Mouse (Mus musculus): Measurements from ENCODE around the gene D130043K22Rik. TPM values are rescaled to one million over a fixed set of nuclear protein-coding genes. Genes with fewer than 3 reads are reported as not detected.

D130043K22Rik gene
- polyA plus RNA-seq, 1 experiment from 2014 or later: 0.11 TPM

DNA sequence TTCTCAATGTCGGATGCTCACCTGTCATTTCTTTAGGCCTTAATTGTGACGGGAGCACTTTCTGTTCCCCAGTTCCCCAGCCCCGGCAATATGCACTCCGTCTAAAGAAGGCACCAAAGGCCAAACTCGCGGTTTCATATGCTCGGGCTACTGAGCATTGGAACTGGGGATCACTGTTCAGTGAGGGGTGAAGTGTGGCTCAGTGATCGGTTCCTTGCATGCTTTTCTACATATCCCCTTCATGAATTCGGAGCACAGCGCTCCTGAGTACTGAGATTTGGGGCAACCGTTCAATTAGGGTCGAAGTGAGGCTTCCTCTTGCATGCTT lies 92.9 kb downstream of the D130043K22Rik start:
- WGBS (ENCODE audit: insufficient replicate concordance): 16% methylated on average over 12 of the region's 12 CpGs
- H3K27ac ChIP-seq: no peak overlapping the region
- H3K36me3 ChIP-seq: no peaks in the 10 kb centered on the region
- no peak overlapping the region for H3K9ac ChIP-seq
- H3K4me3 ChIP-seq: peak overlapping the region; percentile 68
- peak; percentile 13; the same call in 1 of the 2 replicates for ATAC-seq
- H3K4me1 ChIP-seq: peaks cover 9% of the 10 kb centered on the region; the same call in 1 of the 2 replicates
- H3K4me2 ChIP-seq: peak overlapping the region; percentile 70
- peaks cover 56% of the 10 kb centered on the region for H3K27me3 ChIP-seq (replicated peaks)
- no peaks in the 10 kb centered on the region for H3K9me3 ChIP-seq (replicated peaks)

DNA sequence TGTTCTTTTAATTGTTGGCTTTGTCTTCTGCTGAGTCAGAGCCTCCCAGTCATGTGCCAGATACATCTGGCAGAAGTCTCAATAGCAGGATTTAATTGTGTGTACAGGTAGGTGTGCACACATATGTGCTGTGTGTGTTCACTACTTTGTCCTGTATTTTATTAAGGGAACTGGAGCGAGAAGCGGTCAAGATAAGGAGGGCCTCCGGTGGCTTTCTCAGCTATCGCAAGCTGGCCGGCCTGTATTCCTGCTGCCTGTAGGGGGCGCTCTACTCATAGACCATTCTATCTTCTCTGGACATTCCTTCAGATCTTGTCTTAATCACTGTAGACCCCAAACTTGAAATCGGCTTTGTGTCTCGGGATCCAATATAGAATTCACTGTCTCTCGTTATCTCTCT lies 93.7 kb downstream of the D130043K22Rik start:
- ATAC-seq: no peak
- Histone ChIP-seq H3K9me3 (replicated peaks) (no peaks in the 10 kb centered on the region), H3K36me3 (no peaks in the 10 kb centered on the region), H3K4me1 (peaks cover 2% of the 10 kb centered on the region; the same call in 1 of the 2 replicates), H3K4me3 (no peak overlapping the region), H3K27me3 (replicated peaks) (peaks cover 60% of the 10 kb centered on the region), H3K4me2 (no peak overlapping the region), H3K27ac (no peak overlapping the region), H3K9ac (no peak overlapping the region)
- 5% methylated on average over 9 of the region's 9 CpGs for WGBS (ENCODE audit: insufficient replicate concordance)

DNA sequence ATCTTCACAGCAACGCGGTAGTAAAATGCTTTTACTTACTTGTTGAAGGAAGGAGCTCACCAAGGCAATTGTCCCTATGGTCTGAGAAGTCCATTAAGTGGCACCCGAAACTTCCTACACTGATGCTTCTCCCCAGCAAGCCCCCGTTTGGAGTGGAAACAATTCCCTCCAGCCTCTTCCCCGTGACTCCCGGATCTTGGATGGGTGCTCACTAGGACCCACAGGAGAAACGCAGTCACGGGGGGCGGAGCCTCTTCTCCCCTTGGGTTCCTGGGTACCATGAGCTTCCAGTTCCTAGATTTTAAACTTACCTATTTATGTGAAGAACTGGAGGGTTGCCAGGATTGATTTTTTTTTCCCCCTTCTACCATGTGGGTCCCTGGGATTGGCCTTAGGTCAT lies 94.5 kb downstream of the D130043K22Rik start:
- ATAC-seq: no peak
- WGBS (ENCODE audit: insufficient replicate concordance): 62% methylated on average over 9 of the region's 9 CpGs
- Histone ChIP-seq H3K27me3 (replicated peaks) (peaks cover 60% of the 10 kb centered on the region), H3K9me3 (replicated peaks) (no peaks in the 10 kb centered on the region), H3K4me2 (no peak overlapping the region), H3K36me3 (no peaks in the 10 kb centered on the region), H3K4me1 (no peaks in the 10 kb centered on the region; the same call in 1 of the 2 replicates), H3K27ac (no peak overlapping the region), H3K9ac (no peak overlapping the region), H3K4me3 (no peak overlapping the region)

GRCm38 (mm10) chr13:24942512-24943282 lies 97.8 kb downstream of the D130043K22Rik start, which contains the start of gene Gpld1:
Gene Gpld1, plus strand, starts transcription at chr13:24943152.
- H3K4me1 ChIP-seq: no peaks in the 10 kb centered on the region; the same call in 1 of the 2 replicates
- no peak within 1 kb of the TSS; the same call in 1 of the 2 replicates for H3K4me2 ChIP-seq
- H3K27me3 ChIP-seq (replicated peaks): peaks cover 31% of the 10 kb centered on the region
- H3K4me3 ChIP-seq: no peak within 1 kb of the TSS
- H3K9me3 ChIP-seq (replicated peaks): no peaks in the 10 kb centered on the region
- ATAC-seq: no peak
- no peak within 1 kb of the TSS for H3K27ac ChIP-seq
- WGBS (ENCODE audit: insufficient replicate concordance): 56% methylated on average over 17 of the region's 17 CpGs
- H3K9ac ChIP-seq: no peak within 1 kb of the TSS
- no peaks in the 10 kb centered on the region for H3K36me3 ChIP-seq

GRCm38 (mm10) chr13:24943303-24943702 lies 98.4 kb downstream of the D130043K22Rik start:
- no peaks in the 10 kb centered on the region for H3K9me3 ChIP-seq (replicated peaks)
- H3K4me3 ChIP-seq: no peak overlapping the region
- H3K4me1 ChIP-seq: no peaks in the 10 kb centered on the region
- H3K4me2 ChIP-seq: no peak overlapping the region; the same call in 1 of the 2 replicates
- WGBS (ENCODE audit: insufficient replicate concordance): 50% methylated on average over 8 of the region's 8 CpGs
- H3K9ac ChIP-seq: no peak overlapping the region
- peaks cover 25% of the 10 kb centered on the region for H3K27me3 ChIP-seq (replicated peaks)
- H3K36me3 ChIP-seq: no peaks in the 10 kb centered on the region
- no peak overlapping the region for H3K27ac ChIP-seq
- no peak for ATAC-seq

DNA sequence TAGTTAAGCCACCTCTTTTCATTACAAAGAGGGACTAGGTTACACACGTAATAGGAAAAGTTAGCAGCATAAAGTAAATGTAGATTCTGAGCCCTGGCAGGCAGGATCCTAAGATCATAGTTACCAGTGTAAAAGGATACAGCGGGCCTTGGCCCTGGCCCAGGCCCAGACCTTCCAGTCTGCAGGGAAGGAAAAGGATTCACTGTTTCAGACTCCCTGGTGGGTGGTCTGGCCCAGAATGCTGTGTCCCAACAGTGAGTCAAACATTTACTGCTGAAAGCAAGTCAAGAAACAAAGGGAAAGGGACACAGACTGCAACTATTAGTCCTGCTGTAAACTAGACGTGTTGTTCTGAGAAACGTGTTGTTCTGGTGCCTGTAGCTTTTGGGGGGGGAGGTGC lies 100.6 kb downstream of the D130043K22Rik start:
- no peak for ATAC-seq
- H3K27ac ChIP-seq: no peak overlapping the region
- no peaks in the 10 kb centered on the region for H3K4me1 ChIP-seq
- 42% methylated on average over 4 of the region's 4 CpGs for WGBS (ENCODE audit: insufficient replicate concordance)
- H3K4me2 ChIP-seq: no peak overlapping the region
- H3K4me3 ChIP-seq: no peak overlapping the region
- no peak overlapping the region for H3K9ac ChIP-seq
- H3K9me3 ChIP-seq (replicated peaks): no peaks in the 10 kb centered on the region
- H3K27me3 ChIP-seq (replicated peaks): peaks cover 8% of the 10 kb centered on the region; the same call in 1 of the 2 replicates
- no peaks in the 10 kb centered on the region for H3K36me3 ChIP-seq

DNA sequence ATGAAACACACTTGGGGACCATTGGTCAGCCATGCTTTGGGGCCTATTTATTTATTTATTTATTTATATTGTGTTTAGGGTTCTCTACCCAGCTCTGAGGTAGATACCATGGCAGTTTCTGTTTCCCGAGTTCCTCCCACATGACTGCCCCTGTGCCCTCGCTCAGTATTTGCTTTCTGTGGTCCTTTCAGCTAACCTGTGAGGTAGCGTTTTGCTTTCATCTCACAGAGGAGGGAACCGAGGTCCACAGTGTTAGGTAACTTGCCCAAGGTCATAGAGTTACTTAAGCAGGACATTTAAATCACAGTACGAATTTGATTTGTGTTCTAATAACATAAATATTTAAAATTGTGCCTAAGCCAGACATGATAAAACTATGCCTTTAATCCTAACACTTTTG lies 102.2 kb downstream of the D130043K22Rik start:
- Histone ChIP-seq H3K9me3 (replicated peaks) (no peaks in the 10 kb centered on the region), H3K4me3 (no peak overlapping the region), H3K4me1 (0 out of 2 replicates have a peak, but pooled peaks cover 4% of the 10 kb centered on the region), H3K27ac (no peak overlapping the region), H3K27me3 (replicated peaks) (peaks cover 8% of the 10 kb centered on the region; the same call in 1 of the 2 replicates), H3K9ac (no peak overlapping the region), H3K4me2 (no peak overlapping the region), H3K36me3 (no peaks in the 10 kb centered on the region)
- peak; percentile 51; the same call in 1 of the 2 replicates for ATAC-seq
- WGBS (ENCODE audit: insufficient replicate concordance): 49% methylated on average over 5 of the region's 5 CpGs

GRCm38 (mm10) chr13:24948870-24949269 lies 103.9 kb downstream of the D130043K22Rik start:
- H3K27ac ChIP-seq: no peak overlapping the region
- H3K4me3 ChIP-seq: no peak overlapping the region
- no peak overlapping the region for H3K4me2 ChIP-seq
- H3K36me3 ChIP-seq: no peaks in the 10 kb centered on the region
- no peaks in the 10 kb centered on the region for H3K27me3 ChIP-seq (replicated peaks)
- 69% methylated on average over 6 of the region's 6 CpGs for WGBS (ENCODE audit: insufficient replicate concordance)
- H3K9me3 ChIP-seq (replicated peaks): no peaks in the 10 kb centered on the region
- H3K4me1 ChIP-seq: peaks cover 4% of the 10 kb centered on the region; the same call in 1 of the 2 replicates
- no peak for ATAC-seq
- H3K9ac ChIP-seq: no peak overlapping the region

Other genes starting within 250 kb of the D130043K22Rik start
- gene Armh2, start 103.9 kb upstream of the D130043K22Rik start, polyA plus RNA-seq (2016; fragmentation: Nextera tagmentation; extraction: Ambion mirVana): 0.14 TPM in 1 of 2 replicates, not detected in the other
- gene Gmnn, start 83.2 kb upstream of the D130043K22Rik start, polyA plus RNA-seq (2016; fragmentation: Nextera tagmentation; extraction: Ambion mirVana): 153 and 154 TPM in 2 replicates
- gene BC005537, start 43.5 kb upstream of the D130043K22Rik start, polyA plus RNA-seq (2016; fragmentation: Nextera tagmentation; extraction: Ambion mirVana): 10.1 and 10.8 TPM in 2 replicates
- gene Acot13, start 13.6 kb upstream of the D130043K22Rik start, polyA plus RNA-seq (2016; fragmentation: Nextera tagmentation; extraction: Ambion mirVana): 61.2 and 66.4 TPM in 2 replicates
- gene Tdp2, start 13.5 kb upstream of the D130043K22Rik start, polyA plus RNA-seq (2016; fragmentation: Nextera tagmentation; extraction: Ambion mirVana): 39.9 and 40.5 TPM in 2 replicates
- gene Aldh5a1, start 92.5 kb downstream of the D130043K22Rik start, polyA plus RNA-seq (2016; fragmentation: Nextera tagmentation; extraction: Ambion mirVana): 3.0 and 3.4 TPM in 2 replicates
- 1.8 TPM in 2 replicates for gene Gpld1, start 98.0 kb downstream of the D130043K22Rik start, polyA plus RNA-seq (2016; fragmentation: Nextera tagmentation; extraction: Ambion mirVana)
- gene Mrs2, start 175.2 kb downstream of the D130043K22Rik start, polyA plus RNA-seq (2016; fragmentation: Nextera tagmentation; extraction: Ambion mirVana): 18.3 and 18.7 TPM in 2 replicates
- gene Dcdc2a, start 210.9 kb downstream of the D130043K22Rik start, polyA plus RNA-seq (2016; fragmentation: Nextera tagmentation; extraction: Ambion mirVana): 0.13 and 0.15 TPM in 2 replicates